Mouse (Mus musculus) urinary bladder, postnatal 14 days (tissue): Measurements from ENCODE around the gene Appl1.
"Not testable (repeated sequence)": the region's sequence is repeated elsewhere in the genome, so short reads cannot be mapped to it uniquely, and the experiment has no call there.

Source experiments
- DNase-seq: peaks from one replicate; pipeline ENCODE4 v3.0.0; 2021; ENCODE audit warnings: low spot score

The Appl1 gene

DNA sequence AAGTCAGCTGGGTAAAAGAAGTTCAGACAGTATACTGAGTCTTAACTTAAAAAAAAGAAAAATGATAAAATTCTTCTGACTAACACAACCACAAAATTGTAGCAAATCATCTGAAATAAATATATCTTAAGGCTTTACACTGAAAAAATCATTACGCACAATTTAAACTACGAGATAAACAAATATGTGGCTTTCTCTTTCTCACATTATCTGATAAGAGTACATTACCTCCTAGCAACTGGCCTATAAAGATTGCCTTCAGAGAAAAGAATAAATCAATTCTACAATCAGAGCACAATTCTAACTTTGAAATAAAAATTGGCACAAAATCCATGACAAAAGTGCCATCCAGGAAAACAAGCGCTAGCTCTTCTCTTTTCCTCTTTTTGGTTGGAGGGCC lies 1.9 kb downstream of the Appl1 start:
- DNase-seq = no peak

DNA sequence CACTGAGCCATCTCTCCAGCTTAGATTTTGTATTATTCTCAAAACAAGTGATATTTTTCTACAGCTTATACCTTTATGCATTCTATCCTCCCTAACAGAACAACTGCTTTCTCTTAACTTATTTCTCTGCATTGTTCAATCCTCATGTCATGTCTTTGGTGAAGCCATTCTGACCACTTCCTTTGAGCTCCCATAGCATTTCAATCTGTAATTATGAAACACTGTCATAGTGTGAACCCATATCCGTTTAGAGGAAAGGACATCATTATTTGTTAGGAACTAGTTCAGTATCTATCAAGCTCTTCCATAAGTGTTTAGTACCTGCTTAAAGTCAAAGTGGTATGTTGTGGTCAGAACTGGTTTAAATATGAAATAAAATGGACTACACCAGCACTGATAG lies 10.5 kb downstream of the Appl1 start:
- DNase-seq = no peak

- DNase-seq = not testable (repeated sequence)
These were observed 14.9 kb downstream of the Appl1 start for GRCm38 (mm10) chr14:26956139-26956538.

DNA sequence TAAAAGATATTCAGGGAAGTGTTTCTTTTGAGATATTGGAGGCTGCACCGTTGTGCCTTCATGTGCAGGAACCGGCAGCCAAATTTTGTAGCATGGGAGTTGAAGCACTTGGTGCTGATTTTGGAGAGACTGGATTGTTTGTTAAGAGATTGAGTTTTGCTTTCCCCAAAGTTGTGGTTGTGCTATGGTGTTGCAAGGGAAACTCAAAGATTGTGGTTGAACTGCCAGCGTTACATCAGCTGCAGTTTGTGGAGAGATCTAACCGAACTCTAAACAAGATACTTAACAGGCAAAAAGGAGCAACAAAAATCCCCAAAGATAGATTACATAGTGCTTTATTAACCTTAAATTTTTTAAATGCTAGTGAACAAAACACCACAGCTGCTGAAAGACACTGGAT lies 35.5 kb downstream of the Appl1 start:
- DNase-seq = no peak

DNA sequence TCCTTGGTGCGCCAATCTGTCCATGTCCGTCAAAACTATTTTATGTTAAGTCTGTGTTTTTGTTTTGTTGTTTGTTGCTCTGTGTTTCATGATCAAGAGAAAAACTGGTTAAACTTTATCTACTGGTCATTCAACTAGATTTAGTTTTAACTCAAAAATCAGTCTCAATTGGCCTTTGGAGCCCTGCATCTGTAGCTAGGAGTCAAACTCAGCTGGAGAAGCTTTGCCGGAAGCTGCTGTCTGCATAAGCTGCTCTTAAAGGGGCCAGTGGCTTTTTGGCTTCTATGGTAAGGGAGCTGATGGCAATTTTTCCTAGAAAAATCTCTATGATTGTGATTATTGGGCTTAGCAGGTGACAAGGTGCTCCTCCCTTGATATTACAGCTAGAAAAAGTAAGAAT lies 36.1 kb downstream of the Appl1 start:
- DNase-seq = no peak

DNA sequence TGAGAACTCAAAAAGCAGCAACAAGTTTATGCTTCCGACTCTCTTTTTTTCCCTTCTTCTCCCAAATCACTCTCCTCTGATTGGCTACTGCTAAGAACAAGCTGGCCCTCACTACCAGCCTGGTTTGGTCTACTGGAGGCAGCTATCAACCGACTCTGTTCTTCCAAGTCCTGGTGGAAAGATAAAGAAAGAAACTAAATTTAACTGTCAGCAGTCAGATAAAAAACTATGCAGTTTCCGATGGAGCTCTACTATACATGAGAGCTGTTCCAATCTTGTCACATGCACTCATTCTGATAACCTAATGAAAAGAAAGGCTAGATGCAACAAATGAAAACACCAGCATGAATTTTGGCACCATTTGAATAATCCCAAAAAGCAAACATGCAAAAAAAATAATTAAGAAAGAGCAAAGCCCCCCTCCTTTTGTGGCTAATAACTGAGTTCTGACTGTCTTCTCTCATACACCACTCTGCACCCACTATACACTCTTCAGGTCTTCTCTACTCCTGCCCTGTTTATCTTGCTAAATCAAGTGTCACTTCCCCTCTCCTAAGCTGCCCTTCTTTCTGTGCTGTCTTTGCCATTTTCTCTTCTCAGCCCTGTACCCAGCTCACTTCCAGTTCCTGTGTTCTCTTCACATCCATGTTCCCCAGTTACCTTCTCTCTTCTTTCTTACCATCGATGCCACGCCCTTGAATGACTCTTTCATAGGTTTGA lies 47.2 kb downstream of the Appl1 start:
- DNase-seq = no peak

DNA sequence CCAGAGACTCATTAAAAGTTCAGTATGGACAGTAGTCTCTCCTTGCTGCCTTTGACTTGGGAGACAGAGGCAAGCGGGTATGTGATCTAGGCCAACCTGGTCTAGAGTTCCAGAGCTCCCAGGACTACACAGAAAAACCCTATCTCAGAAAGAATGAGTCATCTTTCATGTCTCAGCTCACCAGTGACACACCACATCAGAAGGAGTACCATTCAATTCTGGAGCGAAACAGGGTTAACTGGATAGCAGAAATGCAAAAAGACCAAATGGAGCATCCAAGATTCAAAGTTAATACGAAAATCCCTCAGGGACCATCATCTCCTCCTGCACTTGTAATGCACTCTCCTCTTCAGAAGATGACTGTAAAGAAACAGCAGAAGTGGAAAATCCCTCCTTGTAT lies 51.7 kb downstream of the Appl1 start:
- DNase-seq = no peak

GRCm38 (mm10) chr14:26913681-26914268 lies 57.3 kb downstream of the Appl1 start:
- DNase-seq = no peak

GRCm38 (mm10) chr14:26911826-26912225 lies 59.2 kb downstream of the Appl1 start:
- DNase-seq = no peak

DNA sequence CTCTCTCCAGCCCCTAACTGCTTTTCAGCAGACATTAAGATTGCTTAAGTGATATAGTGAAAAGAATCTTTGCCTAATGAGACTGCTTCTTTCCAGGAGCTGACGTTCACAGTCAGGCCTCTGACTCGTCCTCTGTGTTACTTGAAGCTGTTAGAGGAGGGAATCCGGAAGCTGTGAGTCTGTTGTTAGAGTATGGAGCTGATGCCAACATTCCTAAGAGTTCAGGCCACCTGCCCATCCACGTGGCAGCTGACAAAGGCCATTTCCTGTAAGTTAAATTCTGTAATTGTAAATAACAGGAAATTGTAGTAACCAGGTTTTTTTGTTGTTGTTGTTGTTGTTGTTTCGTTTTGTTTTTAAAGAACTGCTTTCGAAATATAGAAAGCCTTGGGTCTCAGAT lies 59.8 kb downstream of the Appl1 start:
- peak; percentile 8 for DNase-seq

DNA sequence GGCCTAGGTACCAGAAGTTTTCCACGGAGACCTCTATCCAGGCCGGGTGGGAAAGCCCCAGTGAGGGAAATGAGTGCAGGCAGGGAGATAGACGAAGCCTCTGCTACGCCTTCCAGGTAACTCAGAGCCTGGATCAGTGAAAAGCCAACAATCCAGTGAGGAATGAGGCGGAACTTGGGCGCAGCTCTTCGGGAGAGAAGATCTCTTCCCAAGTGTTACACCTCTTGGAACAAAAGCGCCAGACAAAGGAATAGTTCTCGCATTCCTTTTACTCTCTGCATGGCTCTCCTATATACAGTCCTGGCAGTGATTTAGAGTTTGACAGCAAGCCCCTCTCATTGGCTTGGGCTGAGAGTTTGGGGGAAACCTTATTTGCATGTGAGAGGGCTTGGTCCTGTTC lies 60.6 kb downstream of the Appl1 start:
- DNase-seq = not testable (repeated sequence)

GRCm38 (mm10) chr14:26907401-26907800 lies 63.6 kb downstream of the Appl1 start:
- no peak for DNase-seq

GRCm38 (mm10) chr14:26900893-26901292 lies 70.1 kb downstream of the Appl1 start:
- no peak for DNase-seq

- DNase-seq = no peak
These were observed 71.5 kb downstream of the Appl1 start for GRCm38 (mm10) chr14:26899490-26899889.

GRCm38 (mm10) chr14:26894392-26894791 lies 76.6 kb downstream of the Appl1 start, which contains the start of gene Asb14:
Gene Asb14 (plus strand): TSS chr14:26894557.
- no peak for DNase-seq

DNA sequence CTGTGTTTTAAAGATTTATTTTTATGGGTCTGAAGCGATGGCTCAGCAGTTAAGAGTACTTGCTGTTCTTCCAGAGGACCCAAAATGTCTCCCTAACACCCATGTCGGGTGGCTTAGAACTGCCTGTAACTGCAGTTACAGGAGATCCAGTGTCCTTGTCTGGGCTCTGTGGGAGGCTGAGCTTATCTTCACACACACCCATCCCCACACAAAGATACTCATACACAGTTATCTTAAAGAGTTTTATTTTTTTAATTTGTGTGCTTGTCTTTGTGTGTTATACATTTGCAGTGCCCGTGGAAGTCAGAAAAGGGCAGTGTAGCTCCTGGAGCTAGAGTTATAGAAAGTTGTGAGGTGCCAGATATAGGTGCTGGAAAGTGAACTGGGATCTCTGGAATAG lies 80.3 kb downstream of the Appl1 start:
- no peak for DNase-seq

DNA sequence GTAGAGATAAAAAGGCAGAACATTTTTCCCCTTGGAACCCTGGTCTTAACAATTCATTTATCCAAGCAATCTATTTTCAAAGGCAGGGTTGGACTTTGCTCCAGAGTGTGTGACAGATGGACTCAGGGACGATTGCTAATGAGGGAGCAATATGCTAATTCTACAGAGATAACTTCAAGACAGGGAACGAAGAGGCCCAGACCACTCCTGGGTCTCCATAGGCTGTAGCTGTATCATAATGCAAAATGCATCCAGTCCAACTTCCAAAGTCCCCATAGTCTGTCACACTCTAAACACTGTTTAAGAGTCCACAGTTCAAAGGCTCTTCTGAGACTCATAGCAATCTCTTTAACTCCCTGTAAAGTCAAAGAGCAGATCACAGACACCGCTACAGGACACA lies 83.8 kb downstream of the Appl1 start:
- DNase-seq = no peak

DNA sequence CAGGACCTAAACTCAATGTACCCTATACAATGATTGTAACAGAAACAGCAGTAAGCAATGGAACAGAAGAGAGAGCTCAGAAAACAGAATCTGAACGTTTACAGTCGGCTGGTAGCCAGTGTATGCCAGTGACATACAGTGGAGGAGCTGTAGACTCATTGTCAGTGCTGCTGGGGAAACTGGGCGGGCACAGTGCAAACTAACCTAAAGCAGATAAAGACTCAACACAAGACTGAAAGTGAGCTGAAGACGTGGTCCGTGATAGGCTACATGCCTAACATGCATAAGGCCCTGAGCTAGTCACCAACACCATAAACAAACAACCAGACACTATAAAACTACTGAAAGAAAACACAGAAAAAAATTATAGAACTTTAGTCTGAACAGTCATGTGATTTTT lies 89.3 kb downstream of the Appl1 start:
- no peak for DNase-seq

DNA sequence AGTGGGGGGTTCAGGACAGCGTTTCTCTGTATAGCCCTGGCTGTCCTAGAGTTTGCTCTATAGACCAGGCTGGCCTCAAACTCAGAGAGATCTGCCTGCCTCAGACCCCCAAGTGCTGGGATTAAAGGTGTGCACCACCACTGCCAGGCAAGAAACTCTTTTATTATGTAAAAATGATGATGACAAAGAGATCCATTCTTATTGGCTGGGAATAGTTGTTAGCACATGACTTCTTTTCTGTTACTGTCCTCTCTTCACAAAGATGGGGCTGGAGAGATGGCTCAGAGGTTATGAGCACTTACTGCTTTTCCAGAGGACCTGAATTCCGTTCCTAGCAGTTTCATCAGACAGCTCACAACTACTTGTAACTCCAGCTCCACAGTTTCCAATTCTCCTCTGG lies 91.1 kb downstream of the Appl1 start:
- DNase-seq = no peak

DNA sequence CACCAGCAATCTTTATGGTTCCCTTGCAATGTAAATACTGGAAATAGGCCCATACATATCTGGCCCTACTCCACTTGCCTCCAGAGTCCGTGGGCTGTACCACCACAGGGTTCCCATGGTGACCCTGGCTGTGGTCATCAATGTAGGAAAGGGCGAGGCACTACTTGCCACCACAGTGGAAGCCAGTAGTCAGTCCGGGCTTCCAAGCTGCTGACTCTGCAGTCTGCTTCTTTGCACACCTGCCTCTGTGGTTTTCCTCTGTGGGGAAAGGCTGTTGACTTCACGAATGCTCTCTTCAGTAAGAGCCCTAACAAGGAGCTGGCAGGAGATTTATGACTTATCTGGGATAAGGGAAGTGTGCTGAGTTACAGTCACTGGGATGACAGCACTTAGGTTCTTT lies 92.3 kb downstream of the Appl1 start:
- no peak for DNase-seq
